In the genomic region with DNA sequence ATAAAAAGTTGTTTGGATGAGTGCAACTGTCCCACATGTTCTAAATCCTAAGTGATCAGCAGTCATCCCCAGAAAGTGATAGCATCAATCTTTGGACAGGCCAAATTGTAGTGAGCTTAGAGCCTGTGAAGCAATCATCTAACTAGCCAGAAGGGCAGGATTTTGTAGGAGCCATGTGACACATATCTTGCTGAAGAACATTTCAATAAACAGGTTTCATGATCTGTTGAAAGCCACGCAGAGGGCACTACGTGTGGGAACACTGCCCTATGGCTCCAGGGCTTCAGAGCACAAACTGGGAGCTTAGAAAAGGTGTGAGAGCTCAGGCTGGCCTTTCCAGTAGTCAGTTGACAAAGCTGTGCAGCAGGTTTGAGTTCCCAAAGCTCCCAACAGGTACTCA, we compare ENCODE assay signal across 12 mouse cellular contexts.
"Had no signal": no experiment of that assay in that cellular context is flagged by ENCODE, and none has a peak within 500 bp of the region (broad histone marks: within the 10 kb centered on the region; RNA-seq: fewer than 3 reads in every experiment).

No protein-coding gene starts in this region.

- DNase-seq: retina, postnatal 1 day; right cerebral cortex, adult 18-20 months; right cerebral cortex, postnatal 14 days; right cerebral cortex, postnatal 25 days; right cerebral cortex, postnatal 4 days; spleen, adult 18-20 months; thymus, adult 18-20 months; thymus, adult 2 months; thymus, postnatal 14 days; thymus, postnatal 25 days; thymus, postnatal 36 days; thymus, postnatal 4 days had no signal
